Mouse (Mus musculus) megakaryocyte-erythroid progenitor cell, adult 5-6 weeks (primary cell): Measurements from ENCODE around the gene Ngfr. TPM values are rescaled to one million over a fixed set of nuclear protein-coding genes. Genes with fewer than 3 reads are reported as not detected.
"Not testable (repeated sequence)": the region's sequence is repeated elsewhere in the genome, so short reads cannot be mapped to it uniquely, and the experiment has no call there.

Experiments used
- ATAC-seq: replicated peaks from 2 replicates; pipeline ENCODE4 v1.8.0; 2016; ENCODE audit warnings: mild to moderate bottlenecking, inconsistent platforms; ENCODE audit not compliant: severe bottlenecking, poor library complexity, low FRiP score, low TSS enrichment
- total RNA-seq, 2 experiments: library from RNA; stranded (forward) in 1 of 2; stranded (reverse) in 1 of 2; fragments of 200-1000, 215-1000 nt in 1 of 2; fragments of >200 nt in 1 of 2; fragmentation: Nextera tagmentation in 1 of 2; gene quantifications; 2 replicates each; pipeline ENCODE4 v1.2.3; 2014 to 2017

Gene Ngfr
- total RNA-seq (2014; fragmentation: Nextera tagmentation) (not detected in 2 replicates), total RNA-seq (2017) (not detected in 2 replicates)

GRCm38 (mm10) chr11:95587423-95587951, at the start of gene Ngfr:
Ngfr (minus strand) TSS chr11:95587735.
- no peak for ATAC-seq

GRCm38 (mm10) chr11:95635030-95635429, 47.5 kb upstream of the Ngfr start:
- no peak for ATAC-seq

GRCm38 (mm10) chr11:95633512-95634000, 46.0 kb upstream of the Ngfr start:
- ATAC-seq = no peak

DNA sequence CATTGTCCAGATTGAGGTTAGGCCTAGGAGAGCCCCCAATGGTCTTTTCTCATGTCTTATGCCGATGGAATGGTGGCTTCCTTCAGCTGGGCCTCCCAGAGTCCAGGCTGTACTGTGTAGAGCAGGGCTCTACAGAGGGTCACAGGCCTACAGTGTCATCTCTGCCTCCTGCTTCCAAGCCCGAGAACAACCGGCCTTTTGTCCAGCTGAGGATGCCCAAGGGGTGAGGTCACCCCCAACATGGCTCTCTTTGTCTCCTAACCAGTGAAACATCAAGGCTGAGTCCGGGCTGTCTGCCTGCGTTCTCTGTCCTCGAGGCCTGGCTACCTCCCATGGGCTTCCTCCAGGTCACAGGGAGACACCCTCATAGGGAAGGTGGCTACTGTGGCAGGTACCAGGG, 44.9 kb upstream of the Ngfr start:
- ATAC-seq = no peak

- no peak for ATAC-seq
Measured at GRCm38 (mm10) chr11:95631301-95631700, 43.8 kb upstream of the Ngfr start.

DNA sequence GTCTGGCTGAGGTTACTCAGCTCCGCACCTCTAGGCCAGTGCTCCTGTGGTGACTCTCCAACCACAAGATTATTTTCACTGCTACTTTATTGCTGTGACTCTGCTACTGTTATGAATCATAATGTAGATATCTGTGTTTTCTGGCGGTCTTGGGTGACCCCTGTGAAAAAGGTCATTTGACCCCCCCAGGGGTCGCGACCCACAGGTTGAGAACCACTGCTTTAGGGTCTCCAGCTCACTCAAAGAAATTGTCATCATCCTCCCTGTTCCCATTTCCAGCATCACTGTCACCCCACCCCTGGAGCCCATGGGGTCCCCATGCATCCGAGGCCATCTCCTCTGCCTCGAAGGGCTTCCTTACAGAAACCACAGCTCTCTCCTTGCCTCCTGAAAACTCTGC, 43.0 kb upstream of the Ngfr start:
- no peak for ATAC-seq

GRCm38 (mm10) chr11:95622426-95622825, 34.9 kb upstream of the Ngfr start:
- ATAC-seq = no peak

DNA sequence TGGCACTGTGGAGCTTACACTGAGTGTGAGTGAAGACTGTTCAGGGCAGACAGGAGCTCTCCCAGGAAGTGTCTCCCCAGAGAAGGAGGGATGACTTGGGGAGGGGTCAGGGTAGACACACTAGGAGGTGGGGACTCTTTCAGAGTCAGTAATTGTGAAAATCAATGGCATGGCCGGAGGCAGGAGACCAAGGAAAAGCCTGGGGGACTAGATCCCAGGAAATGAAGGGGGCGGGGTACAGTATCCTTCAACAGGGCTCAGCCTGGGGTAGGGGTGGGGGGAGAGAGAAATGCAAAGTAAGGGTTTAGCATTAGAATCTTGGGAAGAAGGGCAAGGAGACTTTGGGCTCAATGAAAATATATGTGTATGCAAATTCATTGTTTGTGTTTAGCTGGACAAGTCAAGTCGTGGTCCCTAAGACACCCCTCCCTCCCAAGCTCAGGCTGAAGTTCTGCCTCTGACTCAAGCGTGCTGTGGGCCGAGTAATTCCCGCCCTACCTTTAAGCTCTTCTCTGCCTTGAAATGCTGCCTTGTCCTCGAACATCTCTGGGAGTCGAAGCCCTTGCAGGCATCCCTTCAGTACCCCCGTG, 34.1 kb upstream of the Ngfr start:
- ATAC-seq = no peak

DNA sequence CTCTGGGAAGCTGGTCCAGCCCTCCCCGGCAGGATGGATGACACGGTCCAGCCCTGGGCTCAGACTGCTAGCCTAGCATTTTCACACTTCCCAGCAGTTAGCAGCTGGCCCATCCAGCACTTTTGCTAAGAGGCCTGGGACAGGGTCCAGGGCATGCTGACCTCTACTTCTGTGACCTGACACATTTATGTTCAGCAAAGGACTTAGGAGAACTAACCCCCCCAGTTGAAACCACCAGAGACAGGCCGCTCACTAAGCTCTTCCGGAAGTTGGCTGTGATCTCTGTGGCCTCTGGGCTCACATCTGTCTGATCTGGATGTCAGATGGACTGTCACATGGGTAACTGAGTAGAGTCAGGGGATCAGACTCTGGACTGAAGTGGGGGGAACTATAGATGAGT, 33.5 kb upstream of the Ngfr start:
- ATAC-seq = no peak

- ATAC-seq = no peak
Measured at GRCm38 (mm10) chr11:95619886-95620444, 32.4 kb upstream of the Ngfr start.

DNA sequence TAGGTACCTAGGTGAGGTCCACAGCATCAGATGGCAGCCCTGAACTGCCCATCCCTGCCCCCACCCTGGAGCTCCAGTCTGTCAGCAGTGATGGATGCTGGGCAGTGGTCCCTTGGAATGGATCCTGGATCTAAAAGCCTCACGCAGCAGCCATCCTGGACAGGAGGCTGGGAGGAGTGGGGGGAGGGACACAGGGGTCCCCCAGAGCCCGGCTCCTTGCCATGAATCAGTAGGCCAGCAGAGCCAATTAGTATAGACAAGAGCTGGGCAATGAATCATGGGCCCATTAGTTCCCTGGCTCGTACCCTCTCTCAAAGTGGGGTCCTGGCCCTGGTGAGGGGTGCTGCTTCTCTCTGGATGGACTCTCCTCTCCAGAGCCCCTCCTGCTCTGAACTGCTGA, 31.5 kb upstream of the Ngfr start:
- no peak for ATAC-seq

GRCm38 (mm10) chr11:95617785-95618465, 30.4 kb upstream of the Ngfr start:
- ATAC-seq = no peak

DNA sequence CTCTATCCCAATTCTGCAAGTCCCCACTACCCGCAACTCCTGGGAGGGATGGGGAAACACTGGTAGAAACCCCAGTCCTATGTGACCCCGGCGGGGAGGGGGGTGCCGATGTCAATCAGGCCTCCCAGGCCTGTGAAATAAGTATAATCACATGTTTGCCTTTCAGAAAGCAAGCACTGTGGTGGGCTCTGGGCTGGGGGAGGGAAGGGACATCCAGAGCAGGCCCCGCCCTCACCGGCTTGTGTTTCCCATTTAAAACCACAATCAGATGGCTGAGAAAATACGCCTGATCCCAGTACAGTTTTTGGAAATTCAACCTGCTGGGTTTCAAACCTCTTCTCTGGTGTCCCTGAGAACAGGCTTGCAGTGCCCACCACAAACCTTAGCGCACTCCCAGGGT, 27.2 kb upstream of the Ngfr start:
- no peak for ATAC-seq

GRCm38 (mm10) chr11:95611283-95611682, 23.7 kb upstream of the Ngfr start:
- no peak for ATAC-seq

GRCm38 (mm10) chr11:95610391-95610902, 22.9 kb upstream of the Ngfr start:
- ATAC-seq = no peak

DNA sequence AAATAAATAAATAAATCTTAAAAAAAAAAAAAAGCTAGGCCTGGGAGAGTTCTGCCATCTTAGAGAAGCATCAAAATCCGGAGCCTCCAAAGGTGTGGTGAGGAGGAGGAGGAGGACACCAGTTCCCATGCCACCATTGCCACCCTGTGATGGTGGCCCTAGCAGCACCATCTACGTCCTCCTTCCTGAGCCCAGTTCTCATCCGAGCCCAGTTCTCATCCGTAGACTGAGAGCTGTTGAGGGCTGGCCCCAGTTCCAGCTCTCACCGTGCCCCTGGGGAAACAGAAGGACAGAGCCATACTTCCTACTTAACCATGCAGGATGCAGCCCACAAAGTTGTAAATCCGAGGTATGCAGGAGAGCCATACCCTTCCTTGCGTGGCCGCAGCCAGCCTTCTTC, 22.4 kb upstream of the Ngfr start:
- no peak for ATAC-seq

DNA sequence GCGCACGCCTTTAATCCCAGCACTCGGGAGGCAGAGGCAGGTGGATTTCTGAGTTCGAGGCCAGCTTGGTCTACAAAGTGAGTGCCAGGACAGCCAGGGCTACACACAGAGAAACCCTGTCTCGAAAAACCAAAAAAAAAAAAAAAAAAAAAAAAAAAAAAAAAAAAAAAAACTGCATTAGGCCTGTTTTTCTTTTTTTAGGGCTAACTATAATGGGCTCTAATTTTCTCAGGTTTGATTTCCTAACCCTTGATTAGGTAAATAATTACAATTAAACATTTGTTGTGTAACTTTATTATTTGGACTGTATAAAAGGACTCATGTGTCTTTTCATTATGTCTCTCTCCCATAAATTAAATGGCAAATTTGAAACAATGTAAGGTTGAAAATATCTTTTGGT, 19.8 kb upstream of the Ngfr start:
- not testable (repeated sequence) for ATAC-seq

DNA sequence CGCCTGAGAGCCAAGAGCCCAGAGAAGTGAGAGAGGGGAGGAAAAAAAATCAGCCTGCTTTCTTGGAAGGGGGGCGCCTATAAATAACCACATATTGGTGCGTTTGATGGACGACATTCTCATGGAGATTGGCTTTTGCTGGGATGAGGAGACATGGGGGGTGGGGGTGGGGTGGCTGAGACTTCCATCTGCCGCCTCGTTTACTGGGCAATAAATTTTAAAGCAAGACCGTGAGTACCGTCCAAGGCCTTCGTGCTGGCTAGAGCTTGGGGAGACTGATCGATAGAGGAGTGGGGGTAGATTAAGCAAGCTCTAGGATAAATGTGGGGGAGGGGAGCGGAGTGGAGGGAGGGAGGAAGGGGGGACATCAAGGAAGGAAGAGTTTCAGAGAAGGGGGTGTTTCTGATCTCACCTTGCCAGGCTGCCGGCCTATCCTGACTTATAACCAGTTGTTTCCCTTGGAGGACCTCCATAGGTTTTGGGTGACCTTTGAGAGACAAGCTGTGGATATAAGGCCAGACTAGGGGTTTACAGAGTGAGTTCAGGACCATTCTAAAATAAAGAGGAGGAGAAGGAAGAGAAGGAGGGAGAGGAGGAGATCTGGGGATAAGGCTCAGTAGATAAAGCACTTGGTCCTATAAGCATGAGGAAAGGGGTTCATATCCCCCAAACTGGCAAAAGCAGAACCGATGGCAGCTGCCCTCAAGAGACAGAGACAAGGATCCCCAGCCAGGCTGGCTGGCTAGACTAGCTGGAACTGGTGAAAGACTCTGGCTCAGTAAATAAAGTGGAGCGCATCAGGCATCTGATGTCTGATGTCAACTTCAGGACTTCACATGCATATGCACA, 10.9 kb upstream of the Ngfr start:
- ATAC-seq = no peak

- no peak for ATAC-seq
Measured at GRCm38 (mm10) chr11:95597741-95598140, 10.2 kb upstream of the Ngfr start.

DNA sequence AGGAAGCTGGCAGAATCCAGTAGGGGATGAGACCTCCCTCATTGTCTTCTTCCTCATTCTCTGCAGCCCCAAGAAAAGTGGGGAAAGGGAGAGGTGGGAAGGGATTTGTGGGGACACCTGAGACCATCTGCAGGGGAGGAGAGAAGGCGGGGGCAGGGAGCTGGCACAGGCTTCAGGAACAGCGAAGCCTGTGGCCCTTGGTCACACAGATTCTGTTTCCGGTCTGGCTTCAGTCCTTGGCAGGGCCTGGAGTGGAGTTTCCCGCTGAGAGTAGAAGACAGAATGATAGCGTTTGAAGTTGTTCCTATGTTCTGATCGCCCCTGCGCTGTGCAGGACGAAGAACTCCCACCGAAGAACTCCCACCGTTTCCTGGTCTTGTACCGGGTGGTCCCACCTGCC, 9.2 kb upstream of the Ngfr start:
- no peak for ATAC-seq
